Mouse (Mus musculus) embryonic fibroblast, embryonic 13.5 days (primary cell): ENCODE results near the gene Iars2.

Source experiments
- CTCF ChIP-seq: IDR thresholded peaks from 2 replicates; pipeline ENCODE4 v1.5.1; 2011; ENCODE audit warnings: mild to moderate bottlenecking, control low read depth, low read length, moderate library complexity, borderline replicate concordance; ENCODE audit not compliant: insufficient read depth
- POLR2A ChIP-seq: IDR thresholded peaks from 2 replicates; pipeline ENCODE4 v1.6.1; 2011; ENCODE audit warnings: low read depth, mild to moderate bottlenecking, control low read depth, low read length, moderate library complexity

- TF ChIP-seq CTCF = no peak
- TF ChIP-seq POLR2A = no peak
Observed at GRCm38 (mm10) chr1:185247429-185248085, 81.6 kb downstream of the Iars2 start.
